Mouse (Mus musculus) layer of hippocampus, adult 9-10 months (tissue): ENCODE results near the gene B230217C12Rik.
"Not testable (repeated sequence)": the region's sequence is repeated elsewhere in the genome, so short reads cannot be mapped to it uniquely, and the experiment has no call there.

Experiments used
- DNase-seq: peaks from one replicate; pipeline ENCODE4 v3.0.0; 2022; ENCODE audit warnings: low spot score

B230217C12Rik gene

GRCm38 (mm10) chr11:97867591-97867990 lies 27.0 kb downstream of the B230217C12Rik start:
- DNase-seq, result no peak

GRCm38 (mm10) chr11:97872378-97872777 lies 31.8 kb downstream of the B230217C12Rik start:
- not testable (repeated sequence) for DNase-seq

GRCm38 (mm10) chr11:97874396-97874795 lies 33.8 kb downstream of the B230217C12Rik start:
- no peak for DNase-seq

GRCm38 (mm10) chr11:97877341-97877740 lies 36.8 kb downstream of the B230217C12Rik start:
- DNase-seq, result no peak

DNA sequence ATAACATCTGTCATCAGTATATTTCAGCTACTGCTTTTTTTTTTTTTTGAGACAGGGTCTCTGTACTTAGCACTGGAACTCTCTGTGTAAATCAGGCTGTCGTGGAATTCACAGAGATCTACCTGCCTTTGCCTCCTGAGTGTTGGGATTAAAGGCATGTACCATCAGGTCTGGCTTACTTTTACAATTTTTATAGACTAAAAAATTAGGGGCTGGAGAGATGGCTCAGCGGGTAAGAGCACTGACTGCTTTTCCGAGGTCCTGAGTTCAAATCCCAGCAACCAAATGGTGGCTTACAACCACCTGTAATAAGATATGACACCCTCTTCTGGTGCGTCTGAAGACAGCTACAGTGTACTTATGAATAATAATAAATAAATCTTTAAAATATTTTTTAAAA lies 39.8 kb downstream of the B230217C12Rik start:
- DNase-seq, result no peak

- DNase-seq, result peak; percentile 22
These were observed 43.0 kb downstream of the B230217C12Rik start for GRCm38 (mm10) chr11:97883542-97883917.

- DNase-seq, result peak; percentile 89
These were observed 43.5 kb downstream of the B230217C12Rik start, which contains the start of gene Fbxo47 for GRCm38 (mm10) chr11:97883918-97884600. Fbxo47 (minus strand) TSS chr11:97884154.

- no peak for DNase-seq
These were observed 44.1 kb downstream of the B230217C12Rik start for GRCm38 (mm10) chr11:97884601-97885185.

- no peak for DNase-seq
These were observed 44.8 kb downstream of the B230217C12Rik start for GRCm38 (mm10) chr11:97885296-97885915.

GRCm38 (mm10) chr11:97891821-97892220 lies 51.2 kb downstream of the B230217C12Rik start:
- DNase-seq, result no peak
